Mouse (Mus musculus) thymus, adult 2 months (tissue): ENCODE data around the gene Ddi1. TPM values are rescaled to one million over a fixed set of nuclear protein-coding genes. Genes with fewer than 3 reads are reported as not detected.
"Not testable (repeated sequence)": the region's sequence is repeated elsewhere in the genome, so short reads cannot be mapped to it uniquely, and the experiment has no call there.

Experiments
- DNase-seq: peaks from one replicate; pipeline ENCODE4 v3.0.0; 2021
- H3K27ac ChIP-seq: fragments of 200-500 bp; 2 replicates; pipeline ENCODE4 v1.5.1; 2012; ENCODE audit warnings: low read length, control low read depth; ENCODE audit not compliant: control insufficient read depth, insufficient read depth
- H3K27me3 ChIP-seq: fragments of 200-500 bp; 2 replicates; pipeline ENCODE4 v1.6.1; 2012; ENCODE audit warnings: mild to moderate bottlenecking, low read length, moderate library complexity, mixed read lengths; ENCODE audit not compliant: control insufficient read depth, insufficient read depth
- H3K36me3 ChIP-seq: fragments of 200-500 bp; 2 replicates; pipeline ENCODE4 v1.6.1; 2012; ENCODE audit warnings: mild to moderate bottlenecking, low read length, moderate library complexity; ENCODE audit not compliant: control insufficient read depth, insufficient read depth
- H3K4me1 ChIP-seq: fragments of 200-500 bp; replicated peaks from 2 replicates; pipeline ENCODE4 v1.6.1; 2012; ENCODE audit warnings: low read length; ENCODE audit not compliant: control insufficient read depth, insufficient read depth
- H3K4me3 ChIP-seq: fragments of 200-500 bp; 2 replicates; pipeline ENCODE4 v1.5.1; 2012; ENCODE audit warnings: mild to moderate bottlenecking, low read length, control low read depth, moderate library complexity; ENCODE audit not compliant: control insufficient read depth, insufficient read depth
- CTCF ChIP-seq: fragments of 200-500 bp; IDR thresholded peaks from 2 replicates; pipeline ENCODE4 v1.5.1; 2012; ENCODE audit warnings: mild to moderate bottlenecking, control low read depth, low read length, moderate library complexity, borderline replicate concordance; ENCODE audit not compliant: control insufficient read depth, poor library complexity, insufficient read depth; ENCODE audit errors: extremely low read depth
- POLR2A ChIP-seq: fragments of 200-500 bp; IDR thresholded peaks from 2 replicates; pipeline ENCODE4 v1.6.1; 2012; ENCODE audit warnings: mild to moderate bottlenecking, low read length, control low read depth, moderate library complexity; ENCODE audit not compliant: control insufficient read depth, poor library complexity, insufficient read depth; ENCODE audit errors: extremely low read depth
- WGBS: fragments of 180-500 bp; shearing (Covaris S2); methylation state at CpG from one replicate; pipeline ENCODE4 v1.1.7; 2018; 5-methylcytosine and 5-hydroxymethylcytosine counted together
- polyA plus RNA-seq: library from polyadenylated mRNA; depleted of rRNA; stranded (reverse); fragments of >200 nt; gene quantifications from 2 replicates; pipeline ENCODE4 v1.2.3, GENCODE M21; 2012

Ddi1 gene
- polyA plus RNA-seq, 1 experiment = not detected

GRCm38 (mm10) chr9:6286770-6287169 is 17.1 kb upstream of the Ddi1 start:
- no peaks in the 10 kb centered on the region for H3K36me3 ChIP-seq
- no peak overlapping the region for H3K4me3 ChIP-seq
- no peak for DNase-seq
- WGBS = 94% methylated on average over 1 of the region's 1 CpGs
- H3K27me3 ChIP-seq = no peaks in the 10 kb centered on the region
- TF ChIP-seq POLR2A = no peak
- no peak for TF ChIP-seq CTCF
- H3K27ac ChIP-seq = no peak overlapping the region
- H3K4me1 ChIP-seq = no peaks in the 10 kb centered on the region

GRCm38 (mm10) chr9:6277526-6277925 is 7.9 kb upstream of the Ddi1 start:
- TF ChIP-seq POLR2A = no peak
- TF ChIP-seq CTCF = no peak
- Histone ChIP-seq H3K27ac (no peak overlapping the region), H3K4me3 (no peak overlapping the region), H3K36me3 (no peaks in the 10 kb centered on the region), H3K27me3 (no peaks in the 10 kb centered on the region), H3K4me1 (no peaks in the 10 kb centered on the region)
- DNase-seq = no peak

GRCm38 (mm10) chr9:6276395-6276794 is 6.7 kb upstream of the Ddi1 start:
- DNase-seq = no peak
- H3K4me1 ChIP-seq = no peaks in the 10 kb centered on the region
- TF ChIP-seq CTCF (no peak), POLR2A (no peak)
- no peaks in the 10 kb centered on the region for H3K36me3 ChIP-seq
- H3K4me3 ChIP-seq = no peak overlapping the region
- H3K27ac ChIP-seq = no peak overlapping the region
- no peaks in the 10 kb centered on the region for H3K27me3 ChIP-seq
- WGBS = 96% methylated on average over 1 of the region's 1 CpGs

- WGBS = 87% methylated on average over 2 of the region's 2 CpGs
- DNase-seq = no peak
Observed at GRCm38 (mm10) chr9:6264820-6265219, 4.8 kb downstream of the Ddi1 start.

GRCm38 (mm10) chr9:6257072-6257471 is 12.6 kb downstream of the Ddi1 start:
- Histone ChIP-seq H3K36me3 (no peaks in the 10 kb centered on the region), H3K27ac (no peak overlapping the region), H3K4me1 (no peaks in the 10 kb centered on the region), H3K27me3 (no peaks in the 10 kb centered on the region), H3K4me3 (no peak overlapping the region)
- no peak for TF ChIP-seq CTCF
- no peak for TF ChIP-seq POLR2A
- DNase-seq = no peak

More at GRCm38 (mm10) chr9:6264820-6265219, 4.8 kb downstream of the Ddi1 start:
- no peak overlapping the region for H3K27ac ChIP-seq
- no peaks in the 10 kb centered on the region for H3K36me3 ChIP-seq
- no peak for TF ChIP-seq CTCF
- no peak for TF ChIP-seq POLR2A
- no peak overlapping the region for H3K4me3 ChIP-seq
- H3K4me1 ChIP-seq = no peaks in the 10 kb centered on the region
- H3K27me3 ChIP-seq = no peaks in the 10 kb centered on the region; the same call in 1 of the 2 replicates

- 88% methylated on average over 2 of the region's 2 CpGs for WGBS
- no peak for DNase-seq
Observed at GRCm38 (mm10) chr9:6251990-6252389, 17.7 kb downstream of the Ddi1 start.

GRCm38 (mm10) chr9:6250320-6250719 is 19.3 kb downstream of the Ddi1 start:
- 78% methylated on average over 1 of the region's 1 CpGs for WGBS
- H3K4me1 ChIP-seq = no peaks in the 10 kb centered on the region
- no peaks in the 10 kb centered on the region for H3K27me3 ChIP-seq
- H3K27ac ChIP-seq = no peak overlapping the region
- H3K36me3 ChIP-seq = no peaks in the 10 kb centered on the region
- TF ChIP-seq CTCF (no peak), POLR2A (no peak)
- no peak for DNase-seq
- H3K4me3 ChIP-seq = no peak overlapping the region

More at GRCm38 (mm10) chr9:6251990-6252389, 17.7 kb downstream of the Ddi1 start:
- no peaks in the 10 kb centered on the region for H3K4me1 ChIP-seq
- no peaks in the 10 kb centered on the region for H3K27me3 ChIP-seq
- H3K36me3 ChIP-seq = no peaks in the 10 kb centered on the region
- H3K4me3 ChIP-seq = no peak overlapping the region
- TF ChIP-seq POLR2A = no peak
- TF ChIP-seq CTCF = no peak
- no peak overlapping the region for H3K27ac ChIP-seq

GRCm38 (mm10) chr9:6235982-6236381 is 33.7 kb downstream of the Ddi1 start:
- 98% methylated on average over 1 of the region's 1 CpGs for WGBS
- H3K4me3 ChIP-seq = not testable (repeated sequence)

More at GRCm38 (mm10) chr9:6235982-6236381, 33.7 kb downstream of the Ddi1 start:
- not testable (repeated sequence) for H3K27me3 ChIP-seq, DNase-seq, H3K36me3 ChIP-seq, H3K27ac ChIP-seq, H3K4me1 ChIP-seq
